Mouse (Mus musculus) E14TG2a.4 (cell line): ENCODE measurements around the gene Ednrb.
"Not testable (repeated sequence)": the region's sequence is repeated elsewhere in the genome, so short reads cannot be mapped to it uniquely, and the experiment has no call there.

Experiments used
- CTCF ChIP-seq: conservative IDR thresholded peaks from 2 replicates; pipeline ENCODE4 v1.5.1; 2014; ENCODE audit warnings: low read length
- NANOG ChIP-seq: IDR thresholded peaks from 2 replicates; pipeline ENCODE4 v1.6.1; 2014; ENCODE audit warnings: borderline replicate concordance, low read length, mixed read lengths

DNA sequence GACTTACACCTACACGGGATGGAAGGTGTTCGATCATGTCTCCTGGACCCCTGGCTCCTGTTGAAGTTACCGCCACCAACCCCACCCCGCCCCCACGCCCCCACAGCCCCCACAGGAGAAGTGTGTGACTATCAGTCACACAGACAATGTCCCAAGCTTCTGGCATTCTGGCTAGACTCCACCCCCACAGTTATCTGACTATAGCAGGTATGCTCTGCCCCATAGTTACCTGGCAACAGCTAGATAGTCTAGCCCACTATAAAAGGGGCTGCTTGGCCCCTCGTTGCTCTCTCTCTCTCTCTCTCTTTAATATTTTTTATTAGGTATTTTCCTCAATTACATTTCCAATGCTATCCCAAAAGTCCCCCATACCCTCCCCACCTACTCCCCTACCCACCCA lies 63.9 kb downstream of the Ednrb start:
- TF ChIP-seq CTCF, NANOG: not testable (repeated sequence)
